Mouse (Mus musculus) heart, postnatal 0 days (tissue): ENCODE data around the gene Tubb4a. TPM values are rescaled to one million over a fixed set of nuclear protein-coding genes. Genes with fewer than 3 reads are reported as not detected.
"Not testable (repeated sequence)": the region's sequence is repeated elsewhere in the genome, so short reads cannot be mapped to it uniquely, and the experiment has no call there.

ENCODE experiments used
- ATAC-seq: fragments of 200-750 bp; cut with Nextera tagmentation; 2 replicates; pipeline ENCODE4 v1.8.0; 2017; ENCODE audit warnings: low read depth, moderate number of reproducible peaks, moderate library complexity; ENCODE audit not compliant: insufficient read depth
- DNase-seq: peaks from one replicate; pipeline ENCODE4 v3.0.0-alpha.2; 2016; ENCODE audit warnings: low spot score
- H3K27ac ChIP-seq: fragments of 300-500 bp; sonication (generic); 2 replicates; pipeline ENCODE4 v1.5.1; 2014; ENCODE audit warnings: low read depth, mild to moderate bottlenecking
- H3K27me3 ChIP-seq: fragments of 300-500 bp; sonication (generic); 2 replicates; pipeline ENCODE4 v1.6.1; 2014; ENCODE audit warnings: low read length, mixed read lengths; ENCODE audit not compliant: control insufficient read depth, insufficient read depth
- H3K36me3 ChIP-seq: fragments of 300-500 bp; sonication (generic); replicated peaks from 2 replicates; pipeline ENCODE4 v1.6.1; 2014; ENCODE audit warnings: low read length, mixed read lengths; ENCODE audit not compliant: control insufficient read depth, insufficient read depth
- H3K4me1 ChIP-seq: fragments of 300-500 bp; sonication (generic); 2 replicates; pipeline ENCODE4 v1.6.1; 2014; ENCODE audit warnings: antibody characterized with exemption; ENCODE audit not compliant: control insufficient read depth, insufficient read depth
- H3K4me2 ChIP-seq: fragments of 300-500 bp; sonication (generic); 2 replicates; pipeline ENCODE4 v1.6.1; 2014; ENCODE audit warnings: low read depth, mild to moderate bottlenecking, low read length, moderate library complexity
- H3K4me3 ChIP-seq: fragments of 300-500 bp; sonication (generic); 2 replicates; pipeline ENCODE4 v1.5.1; 2014; ENCODE audit warnings: low read depth, low read length
- H3K9ac ChIP-seq: fragments of 300-500 bp; sonication (generic); replicated peaks from 2 replicates; pipeline ENCODE4 v1.6.1; 2014; ENCODE audit warnings: low read depth, low read length, mixed read lengths
- H3K9me3 ChIP-seq: fragments of 300-500 bp; sonication (generic); replicated peaks from 2 replicates; pipeline ENCODE4 v1.6.1; 2016; ENCODE audit warnings: low read length; ENCODE audit not compliant: control insufficient read depth
- CTCF ChIP-seq: IDR thresholded peaks from 2 replicates; pipeline ENCODE4 v1.5.1; 2016; ENCODE audit warnings: antibody characterized with exemption, control low read depth, low read depth
- EP300 ChIP-seq: IDR thresholded peaks from 2 replicates; pipeline ENCODE4 v1.6.1; 2016; ENCODE audit warnings: antibody characterized with exemption, low read depth
- WGBS: fragments of 180-500 bp; shearing (Covaris S2); extraction: QIAGEN DNeasy Blood & Tissue Kit; methylation state at CpG from one replicate; pipeline ENCODE4 v1.1.7; 2014; 5-methylcytosine and 5-hydroxymethylcytosine counted together
- polyA plus RNA-seq: library from polyadenylated mRNA; unstranded; fragments of >200 nt; fragmentation: Nextera tagmentation; extraction: Ambion mirVana; gene quantifications from 2 replicates; pipeline ENCODE4 v1.2.1, GENCODE M21; 2015
- total RNA-seq: library from RNA; depleted of rRNA; stranded (reverse); fragments of >200 nt; gene quantifications from 2 replicates; pipeline ENCODE4 v1.2.3, GENCODE M21; 2014; ENCODE audit warnings: low replicate concordance

Tubb4a gene
- total and polyA plus RNA-seq, 2 experiments from 2014 or later = 1.3 to 2.8 TPM

GRCm38 (mm10) chr17:57056246-57056645, 31.3 kb downstream of the Tubb4a start:
- ATAC-seq = no peak
- Histone ChIP-seq H3K4me1 (peaks cover 9% of the 10 kb centered on the region), H3K9me3 (no peaks in the 10 kb centered on the region), H3K9ac (no peak overlapping the region), H3K36me3 (peaks cover 27% of the 10 kb centered on the region), H3K4me3 (no peak overlapping the region), H3K4me2 (no peak overlapping the region), H3K27me3 (peaks cover 5% of the 10 kb centered on the region), H3K27ac (no peak overlapping the region)
- TF ChIP-seq EP300 (no peak), CTCF (no peak)
- 78% methylated on average over 3 of the region's 3 CpGs for WGBS
- no peak for DNase-seq

- ATAC-seq, H3K27me3 ChIP-seq, H3K4me1 ChIP-seq, H3K4me3 ChIP-seq, H3K27ac ChIP-seq, H3K9me3 ChIP-seq, DNase-seq, H3K4me2 ChIP-seq, H3K9ac ChIP-seq: not testable (repeated sequence)
- WGBS = 84% methylated on average over 4 of the region's 4 CpGs
- peaks cover 34% of the 10 kb centered on the region; the same call in 1 of the 2 replicates for H3K36me3 ChIP-seq
Observed at GRCm38 (mm10) chr17:57051679-57052078, 35.9 kb downstream of the Tubb4a start.

- WGBS = 92% methylated on average over 3 of the region's 3 CpGs
- H3K4me1 ChIP-seq = no peaks in the 10 kb centered on the region
- no peak overlapping the region for H3K4me2 ChIP-seq
- no peaks in the 10 kb centered on the region for H3K27me3 ChIP-seq
- DNase-seq = no peak
- no peak for ATAC-seq
- H3K27ac ChIP-seq = no peak overlapping the region
- H3K4me3 ChIP-seq = no peak overlapping the region
- no peaks in the 10 kb centered on the region for H3K9me3 ChIP-seq
- H3K9ac ChIP-seq = no peak overlapping the region
- H3K36me3 ChIP-seq = peaks cover 38% of the 10 kb centered on the region; the same call in 1 of the 2 replicates
- no peak for TF ChIP-seq EP300
- no peak for TF ChIP-seq CTCF
Observed at GRCm38 (mm10) chr17:57048816-57049215, 38.8 kb downstream of the Tubb4a start.

DNA sequence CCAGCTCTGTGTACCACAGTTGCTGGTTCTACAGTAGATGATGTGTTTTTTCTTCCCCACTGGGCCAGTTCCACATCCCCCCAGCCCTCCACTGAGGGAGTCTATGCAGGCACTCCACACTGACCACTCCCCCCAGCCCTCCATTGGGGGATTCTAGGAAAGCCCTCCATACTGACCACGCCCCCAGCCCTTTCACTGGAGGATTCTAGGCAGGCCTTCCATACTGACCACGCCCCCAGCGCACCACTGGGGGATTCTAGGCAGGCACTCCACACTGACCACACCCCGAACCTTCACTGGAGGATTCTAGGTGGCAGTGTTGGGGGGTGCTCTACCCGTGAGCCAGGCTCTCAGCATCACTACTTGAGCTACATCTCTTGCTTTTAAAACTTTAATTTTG, 40.2 kb downstream of the Tubb4a start:
- no peaks in the 10 kb centered on the region for H3K9me3 ChIP-seq
- no peaks in the 10 kb centered on the region for H3K27me3 ChIP-seq
- H3K27ac ChIP-seq = no peak overlapping the region
- WGBS = 33% methylated on average over 5 of the region's 5 CpGs
- peaks cover 24% of the 10 kb centered on the region; the same call in 1 of the 2 replicates for H3K36me3 ChIP-seq
- H3K9ac ChIP-seq = no peak overlapping the region
- no peak for TF ChIP-seq CTCF
- TF ChIP-seq EP300 = no peak
- ATAC-seq (peak; percentile 15; the same call in 1 of the 2 replicates), DNase-seq (no peak)
- H3K4me1 ChIP-seq = no peaks in the 10 kb centered on the region; the same call in 1 of the 2 replicates
- no peak overlapping the region for H3K4me2 ChIP-seq
- H3K4me3 ChIP-seq = no peak overlapping the region

GRCm38 (mm10) chr17:57041554-57041953, 46.0 kb downstream of the Tubb4a start, which contains the start of gene Slc25a41:
Gene Slc25a41 (minus strand): TSS chr17:57041654.
- H3K27ac ChIP-seq = no peak within 1 kb of the TSS
- DNase-seq (no peak), ATAC-seq (no peak)
- 0 out of 2 replicates have a peak, but pooled peaks cover 13% of the 10 kb centered on the region for H3K36me3 ChIP-seq
- H3K4me2 ChIP-seq = no peak within 1 kb of the TSS
- H3K27me3 ChIP-seq = no peaks in the 10 kb centered on the region
- H3K4me3 ChIP-seq = no peak within 1 kb of the TSS
- H3K9me3 ChIP-seq = no peaks in the 10 kb centered on the region
- no peak for TF ChIP-seq EP300
- no peak for TF ChIP-seq CTCF
- H3K9ac ChIP-seq = no peak within 1 kb of the TSS
- H3K4me1 ChIP-seq = no peaks in the 10 kb centered on the region; the same call in 1 of the 2 replicates
- WGBS = 69% methylated on average over 8 of the region's 8 CpGs

- H3K36me3 ChIP-seq = no peaks in the 10 kb centered on the region
- 37% methylated on average over 8 of the region's 8 CpGs for WGBS
- no peak overlapping the region for H3K27ac ChIP-seq
- no peak overlapping the region for H3K4me2 ChIP-seq
- H3K9me3 ChIP-seq = no peaks in the 10 kb centered on the region
- H3K4me1 ChIP-seq = no peaks in the 10 kb centered on the region; the same call in 1 of the 2 replicates
- TF ChIP-seq EP300 (no peak), CTCF (no peak)
- DNase-seq = no peak
- no peak overlapping the region for H3K9ac ChIP-seq
- no peak overlapping the region for H3K4me3 ChIP-seq
- no peaks in the 10 kb centered on the region for H3K27me3 ChIP-seq
- no peak for ATAC-seq
Observed at GRCm38 (mm10) chr17:57038978-57039377, 48.6 kb downstream of the Tubb4a start.
